Mouse (Mus musculus): Measurements from ENCODE around the gene Zranb2.

The Zranb2 gene

DNA sequence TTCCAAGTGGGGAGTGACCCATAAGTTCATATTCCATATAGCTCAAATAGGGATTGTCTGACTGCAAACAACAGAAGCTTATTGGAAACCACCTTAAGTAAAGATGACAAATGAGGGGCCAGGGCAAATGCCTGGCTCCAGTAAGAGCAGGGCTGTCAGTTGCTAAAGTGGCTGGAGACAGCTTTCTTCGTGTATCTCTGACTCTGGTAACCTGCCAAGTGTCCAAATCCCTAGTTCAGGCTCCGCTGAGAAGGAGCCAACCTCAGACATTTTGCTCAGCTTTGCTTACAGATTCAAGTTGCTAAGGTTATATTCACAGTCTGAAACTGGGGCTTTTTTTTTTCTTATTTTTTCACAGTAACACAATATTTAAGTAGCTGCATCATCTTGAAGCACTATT is 45.4 kb downstream of the Zranb2 start:
- no peak for DNase-seq

DNA sequence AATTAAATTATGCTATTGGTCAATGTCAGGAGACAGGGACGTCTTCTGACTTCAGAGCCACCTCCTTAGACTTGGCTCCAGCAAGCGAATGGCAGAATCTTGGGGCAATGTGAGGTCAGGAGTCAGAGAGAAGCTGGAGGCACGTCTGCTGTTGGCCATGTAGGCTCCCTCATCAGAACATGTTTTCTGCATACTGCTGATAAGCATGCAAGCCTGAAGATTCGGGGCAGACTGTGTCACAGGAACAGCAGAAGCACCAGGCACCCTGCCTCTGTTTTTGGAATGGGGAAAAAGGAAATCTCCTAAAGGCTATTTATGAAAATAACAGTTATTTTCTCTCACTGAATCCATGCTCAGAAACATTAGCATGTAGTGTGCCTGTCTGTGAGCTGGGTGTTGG is 46.3 kb downstream of the Zranb2 start:
- no peak for DNase-seq

DNA sequence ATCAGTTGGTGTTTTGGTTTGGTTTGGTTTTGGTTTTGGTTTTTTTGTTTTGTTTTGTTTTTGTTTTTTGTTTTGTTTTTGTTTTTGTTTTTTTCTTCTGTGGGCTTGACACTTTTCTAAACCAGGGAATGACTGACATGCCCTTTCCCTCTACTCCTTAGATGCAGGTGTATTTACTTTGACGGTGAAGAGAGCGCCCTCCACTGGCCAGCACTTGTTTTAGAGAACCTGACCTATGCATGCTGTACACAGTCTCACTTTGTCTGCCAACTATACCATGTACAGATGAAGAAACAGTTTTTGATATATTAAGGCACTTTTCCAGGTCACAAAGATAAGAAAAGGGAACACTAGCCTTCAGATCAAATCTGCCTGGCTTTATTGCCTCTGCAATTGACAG is 47.8 kb downstream of the Zranb2 start:
- no peak for DNase-seq

DNA sequence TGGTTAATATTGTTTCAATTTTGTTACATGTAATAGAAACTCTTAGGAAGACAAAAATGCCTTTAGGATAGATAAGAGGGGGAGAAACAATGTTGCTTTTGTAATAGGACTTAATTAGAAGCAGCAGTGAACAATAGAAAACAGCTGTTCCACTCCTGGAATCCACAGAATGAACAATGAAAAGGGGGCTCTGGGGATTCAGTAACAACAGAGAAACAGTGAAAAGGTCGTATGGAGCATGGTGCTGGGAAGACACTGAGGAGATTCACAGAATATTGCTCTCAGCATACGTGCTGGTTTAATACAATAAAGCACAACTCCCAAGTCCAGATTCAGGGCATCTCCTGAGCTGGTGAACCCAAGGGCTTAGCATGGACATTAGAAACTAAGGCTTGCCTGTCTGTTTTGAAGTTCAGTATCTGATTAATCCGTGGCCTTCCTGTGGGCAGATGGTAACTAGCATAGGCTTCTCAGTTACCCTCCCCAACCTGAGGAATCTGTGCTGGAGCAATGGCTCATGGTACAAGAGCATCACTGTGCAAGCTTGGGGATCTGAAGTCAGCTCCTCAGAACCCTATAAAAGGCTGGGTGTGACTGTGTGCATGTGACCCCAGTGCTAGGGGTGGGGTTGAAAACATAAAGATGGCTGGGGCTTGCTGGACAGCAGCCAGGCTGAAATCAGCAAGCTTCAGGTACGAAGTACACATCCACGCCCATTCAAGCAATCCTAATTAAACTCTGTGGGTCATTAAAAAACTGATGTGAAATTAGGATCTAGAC is 48.9 kb downstream of the Zranb2 start:
- no peak for DNase-seq

DNA sequence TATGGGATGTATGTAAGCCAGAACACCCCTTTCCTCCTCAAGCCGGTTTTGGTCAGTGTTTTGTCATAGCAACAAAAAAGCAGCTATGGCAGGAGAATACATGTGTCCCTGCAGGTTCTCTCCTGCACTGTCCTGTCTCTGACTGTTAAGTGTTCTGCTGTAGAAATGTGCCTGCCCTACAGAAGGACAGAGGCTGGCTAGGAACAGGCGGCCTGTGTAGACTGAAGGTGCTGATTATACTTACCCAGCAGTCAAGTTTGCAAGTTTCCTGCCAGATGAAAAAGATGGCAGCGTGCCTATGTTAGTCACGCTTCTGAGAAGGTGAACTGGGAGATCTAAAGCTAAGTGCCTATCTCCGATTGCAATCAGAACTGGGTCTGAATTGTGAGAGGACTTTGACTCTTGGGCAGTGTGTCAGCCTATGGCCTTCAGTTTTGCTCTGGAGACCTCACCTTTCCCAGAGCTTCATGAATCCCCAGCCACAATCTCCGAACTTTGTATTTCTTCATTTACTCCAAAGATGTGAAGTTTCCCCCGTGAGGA is 63.9 kb downstream of the Zranb2 start:
- no peak for DNase-seq
